Mouse (Mus musculus): Measurements from ENCODE around the gene Bri3.

The Bri3 gene

GRCm38 (mm10) chr5:144234222-144234621, 10.0 kb upstream of the Bri3 start:
- no peak for DNase-seq (ENCODE audit: low read depth, low spot score)

GRCm38 (mm10) chr5:144234714-144235113, 9.5 kb upstream of the Bri3 start:
- no peak for DNase-seq (ENCODE audit: low read depth, low spot score)

DNA sequence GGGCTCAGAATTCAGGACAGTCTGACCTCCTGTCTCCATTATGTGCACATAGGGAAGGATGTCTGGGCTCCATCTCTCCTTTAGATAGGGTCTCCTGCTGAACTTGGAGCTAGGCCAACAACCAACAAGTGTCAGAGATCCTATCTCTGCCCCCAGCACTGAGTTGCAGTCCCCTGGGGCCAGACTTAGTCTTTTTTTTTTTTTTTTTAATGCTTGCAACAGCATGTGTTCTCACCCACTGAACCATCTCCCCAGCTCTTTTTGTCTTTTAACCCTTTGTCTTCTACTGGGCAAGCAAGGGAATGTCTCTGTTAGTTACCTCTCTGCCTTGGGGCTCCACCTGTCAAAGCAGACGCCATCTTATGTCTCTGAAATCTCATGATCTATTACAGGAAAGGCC, 5.3 kb upstream of the Bri3 start:
- no peak for DNase-seq (ENCODE audit: low read depth, low spot score)

DNA sequence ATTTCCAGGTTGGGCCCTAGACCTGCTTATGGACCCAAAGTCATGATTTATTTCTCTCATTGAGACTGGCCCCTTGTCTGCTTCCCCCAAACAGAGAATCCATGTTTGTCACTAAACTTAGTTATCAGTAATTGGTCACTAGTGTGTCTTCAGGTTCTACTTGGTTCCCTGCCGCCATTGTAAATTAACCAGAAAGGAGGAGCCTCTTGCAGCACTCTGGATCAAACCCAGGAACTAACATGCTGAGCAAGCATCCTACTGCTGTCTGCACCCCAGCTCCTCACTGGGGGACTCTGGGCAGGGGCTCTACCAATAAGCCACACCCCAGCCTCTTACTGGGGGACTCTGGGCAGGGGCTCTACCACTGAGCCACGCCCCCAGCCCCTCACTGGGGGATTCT, 1.4 kb downstream of the Bri3 start:
- no peak for DNase-seq (ENCODE audit: low read depth, low spot score)

GRCm38 (mm10) chr5:144246669-144247068, 2.4 kb downstream of the Bri3 start:
- DNase-seq (ENCODE audit: low read depth, low spot score) = no peak

- no peak for DNase-seq (ENCODE audit: low read depth, low spot score)
Observed at GRCm38 (mm10) chr5:144247307-144247706, 3.1 kb downstream of the Bri3 start.

DNA sequence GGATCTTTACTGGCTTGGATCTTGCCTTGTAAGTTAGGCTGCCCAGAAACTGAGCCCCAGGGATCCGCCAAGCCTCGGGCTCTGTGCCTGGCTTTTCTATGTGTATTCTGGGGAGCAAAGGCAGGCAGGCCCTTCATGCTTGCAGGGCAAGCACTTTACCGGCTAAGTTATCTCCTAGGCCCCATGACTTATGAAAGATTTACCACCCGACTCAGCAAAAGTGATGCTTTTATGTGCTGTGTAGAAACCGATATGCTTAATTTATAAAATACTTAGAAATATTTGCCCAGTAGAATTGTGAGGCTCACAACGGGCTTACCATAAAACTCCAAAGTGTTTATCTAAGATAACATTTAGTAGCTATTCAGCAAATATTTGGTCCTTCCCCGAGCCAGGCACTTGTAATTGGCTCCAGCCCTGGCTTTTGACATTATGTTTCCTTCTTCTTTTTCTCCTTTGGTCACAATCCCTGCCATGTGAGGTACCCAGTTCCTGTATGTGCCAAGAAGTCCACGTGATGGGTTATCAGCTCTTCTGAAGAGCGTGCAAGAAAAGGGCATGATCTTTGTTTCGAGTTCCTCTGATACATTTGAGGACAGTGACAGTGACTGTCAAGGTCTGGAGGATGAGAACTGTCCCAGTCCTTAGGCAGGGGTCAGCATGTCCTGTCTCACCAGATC, 3.8 kb downstream of the Bri3 start:
- DNase-seq (ENCODE audit: low read depth, low spot score) = no peak

DNA sequence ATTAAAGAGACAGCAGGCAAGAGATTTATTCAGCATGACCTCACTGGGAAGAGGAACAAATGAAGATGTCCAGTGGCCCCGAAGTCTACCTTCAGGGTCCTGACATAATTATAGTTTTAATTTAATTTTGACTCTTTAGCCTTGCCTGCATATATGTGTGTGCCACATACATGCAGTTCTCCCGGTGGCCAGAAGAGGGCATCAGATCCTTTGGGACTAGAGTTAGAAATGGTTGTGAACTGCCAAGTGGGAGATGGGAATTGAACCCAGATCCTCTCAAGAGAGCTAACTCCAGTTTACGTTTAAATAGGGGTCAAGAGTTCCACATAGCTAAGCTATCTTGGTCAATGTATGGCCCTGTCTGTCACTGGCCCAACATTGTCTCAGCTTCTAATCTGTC, 5.6 kb downstream of the Bri3 start:
- peak; percentile 35 for DNase-seq (ENCODE audit: low read depth, low spot score)

GRCm38 (mm10) chr5:144251876-144252577, 7.8 kb downstream of the Bri3 start:
- no peak for DNase-seq (ENCODE audit: low read depth, low spot score)

DNA sequence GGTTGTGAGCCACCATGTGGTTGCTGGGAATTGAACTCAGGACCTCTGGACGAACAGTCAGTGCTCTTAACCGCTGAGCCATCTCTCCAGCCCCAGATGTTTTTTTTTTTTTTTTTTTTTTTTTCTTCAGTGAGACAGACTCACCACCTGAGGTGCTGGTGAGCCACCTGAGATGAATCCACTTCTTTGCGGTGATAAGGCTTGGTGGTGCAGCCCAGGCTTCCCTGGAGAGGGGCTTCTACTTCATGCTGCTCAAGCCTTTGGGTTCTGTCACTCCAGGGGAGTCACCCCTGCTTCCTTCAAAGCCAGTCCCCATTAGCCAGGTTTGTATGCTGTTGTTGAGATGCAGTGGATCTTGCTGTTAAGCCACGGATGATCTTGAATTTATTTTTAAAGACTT, 9.0 kb downstream of the Bri3 start:
- no peak for DNase-seq (ENCODE audit: low read depth, low spot score)

DNA sequence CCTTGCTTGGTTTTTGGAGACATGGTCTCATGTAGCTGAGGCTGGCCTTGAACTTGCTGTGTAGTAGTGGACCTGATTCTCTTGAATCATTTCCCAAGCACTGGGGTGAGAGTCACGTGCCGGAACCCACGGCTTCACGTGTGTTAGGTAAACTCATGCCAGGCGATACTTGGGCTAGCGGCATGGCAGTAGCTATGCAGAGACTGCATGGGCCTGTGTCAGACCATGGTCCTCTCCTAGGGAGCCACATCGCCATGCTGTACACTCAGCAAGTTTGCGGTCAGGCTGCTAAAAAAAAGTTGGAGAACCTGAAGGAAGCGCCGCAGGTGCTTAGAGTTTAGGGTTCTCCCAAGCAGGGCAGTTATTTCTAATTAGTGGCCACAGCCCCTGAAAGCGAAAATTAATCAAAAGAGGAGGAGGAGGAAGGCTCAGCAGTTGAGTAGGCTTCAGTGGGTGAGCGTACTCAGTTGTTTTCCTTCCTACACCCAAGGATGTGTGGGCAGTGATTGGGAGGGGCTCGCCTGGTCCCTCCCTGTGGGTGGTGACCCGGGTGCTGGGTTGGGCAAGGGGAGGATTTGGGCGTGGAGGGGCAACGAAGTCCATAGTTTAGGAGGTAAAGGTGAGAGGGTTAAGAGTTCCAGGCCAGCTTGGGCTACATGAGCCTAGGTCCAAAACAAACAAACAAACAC, 10.0 kb downstream of the Bri3 start:
- DNase-seq (ENCODE audit: low read depth, low spot score) = no peak

DNA sequence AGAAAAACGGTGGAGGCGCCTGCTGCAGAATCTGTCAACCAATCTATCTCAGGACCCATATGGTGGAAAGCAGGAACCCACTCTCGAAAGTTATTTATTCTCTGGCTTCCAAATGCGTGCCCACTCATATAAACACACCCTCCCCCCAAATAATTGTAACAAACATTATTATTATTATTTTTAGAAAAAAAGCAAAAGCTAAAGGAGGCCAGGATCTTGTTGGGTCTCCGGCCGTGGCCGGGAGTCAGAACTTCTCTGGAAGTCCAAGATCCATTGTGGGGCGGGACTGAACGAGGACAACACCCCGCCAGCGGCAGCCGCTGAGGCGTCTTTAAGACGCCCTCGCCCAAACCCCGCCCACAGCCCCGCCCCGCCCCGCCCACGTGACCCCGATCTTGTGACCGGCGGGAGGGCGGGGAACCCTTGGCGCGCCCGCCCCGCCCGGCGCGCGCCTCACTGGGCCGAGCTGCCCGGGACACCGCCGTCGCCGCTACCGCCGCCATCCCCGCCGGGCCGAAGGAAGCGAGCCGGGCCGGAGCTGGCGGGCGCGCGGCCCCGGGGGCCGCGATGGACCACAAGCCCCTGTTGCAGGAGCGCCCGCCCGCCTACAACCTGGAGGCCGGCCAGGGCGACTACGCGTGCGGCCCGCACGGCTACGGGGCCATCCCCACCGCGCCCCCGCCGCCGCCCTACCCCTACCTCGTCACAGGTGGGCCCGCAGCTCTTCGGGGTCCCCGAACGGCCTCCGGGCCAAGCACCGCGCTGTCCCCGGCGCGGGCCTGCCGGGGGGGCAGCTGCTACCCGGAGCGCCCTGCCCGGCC, 10.8 kb downstream of the Bri3 start:
- peak; percentile 88 for DNase-seq (ENCODE audit: low read depth, low spot score)

DNA sequence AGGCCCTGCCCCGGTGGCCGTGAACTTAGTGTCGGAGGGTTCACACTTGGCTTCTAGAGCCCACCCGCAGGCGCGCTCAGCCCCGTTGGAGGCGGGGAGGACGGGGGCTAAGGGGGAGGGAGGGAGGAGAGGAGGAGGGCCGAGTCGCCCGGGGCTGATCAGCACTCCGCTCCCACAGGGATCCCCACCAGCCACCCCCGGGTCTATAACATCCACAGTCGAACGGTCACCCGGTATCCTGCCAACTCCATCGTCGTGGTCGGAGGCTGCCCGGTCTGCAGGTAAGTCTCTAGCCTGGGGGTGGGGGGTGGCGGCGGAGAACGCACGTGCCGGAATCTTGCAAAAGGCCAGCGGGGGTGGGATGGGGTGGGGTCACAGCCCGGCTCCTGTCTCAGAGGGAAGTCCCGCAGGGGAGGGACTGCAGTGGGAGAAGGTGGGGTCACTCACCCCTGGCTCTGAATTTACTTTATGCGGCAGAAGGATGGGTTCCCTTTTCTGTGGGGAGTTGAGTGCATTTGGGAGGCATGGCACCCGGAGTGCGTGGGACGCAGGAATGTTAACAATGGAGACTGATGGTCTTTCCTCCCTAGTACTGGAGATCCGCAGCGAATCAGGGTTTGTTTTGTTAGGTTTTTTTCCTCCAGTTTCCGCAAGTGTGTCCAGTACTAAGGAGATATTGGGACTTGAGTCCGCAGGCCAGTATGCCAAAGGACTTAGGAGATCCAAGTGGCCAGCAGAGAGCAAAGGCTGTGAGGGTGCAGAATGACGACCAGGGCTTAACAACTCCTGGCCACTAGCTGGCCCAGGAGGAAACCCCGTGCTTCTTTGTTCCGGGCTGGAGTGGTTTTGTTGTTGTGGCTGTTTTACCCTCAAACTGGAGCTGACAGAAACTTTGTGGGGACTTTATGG, 11.6 kb downstream of the Bri3 start:
- DNase-seq (ENCODE audit: low read depth, low spot score) = peak; percentile 54

DNA sequence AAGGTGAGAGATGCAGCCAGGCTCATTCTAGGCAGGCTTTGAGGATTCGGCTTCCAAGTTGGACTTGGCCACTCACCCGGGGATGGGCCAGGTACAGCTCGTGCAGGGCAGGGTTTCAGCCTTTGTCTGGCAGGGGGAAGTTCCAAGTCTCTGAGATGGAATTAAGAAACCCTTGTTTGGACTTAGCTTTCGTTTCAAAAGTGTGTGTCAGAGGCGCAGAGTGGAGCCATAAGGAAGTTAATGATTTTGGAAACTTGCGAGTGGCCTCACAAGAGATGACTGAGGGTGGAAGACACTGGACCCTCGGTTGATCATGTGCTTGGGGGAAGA, 12.3 kb downstream of the Bri3 start:
- DNase-seq (ENCODE audit: low read depth, low spot score) = no peak

DNA sequence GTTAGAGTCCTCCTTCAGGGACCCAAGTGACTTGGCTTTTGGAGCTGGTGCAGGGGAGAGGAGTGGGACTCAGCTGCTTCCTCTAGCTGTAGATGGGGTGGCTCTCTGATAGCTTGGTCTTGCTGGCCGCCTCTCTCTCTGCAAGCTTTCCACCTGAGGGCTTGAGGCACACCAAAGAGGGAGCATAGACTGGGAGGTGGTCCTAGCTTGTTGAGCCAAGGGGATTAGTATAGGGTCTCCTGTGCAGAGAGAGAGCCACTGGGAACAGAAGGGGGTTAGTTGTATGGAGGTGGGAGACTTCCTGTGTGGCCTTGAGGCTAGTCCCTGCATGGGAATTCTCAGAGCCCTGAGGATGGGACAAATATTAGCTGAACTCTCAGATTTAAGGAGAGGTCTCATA, 12.7 kb downstream of the Bri3 start:
- no peak for DNase-seq (ENCODE audit: low read depth, low spot score)

- no peak for DNase-seq (ENCODE audit: low read depth, low spot score)
Observed at GRCm38 (mm10) chr5:144257451-144258110, 13.3 kb downstream of the Bri3 start.

- DNase-seq (ENCODE audit: low read depth, low spot score) = no peak
Observed at GRCm38 (mm10) chr5:144258131-144258611, 13.9 kb downstream of the Bri3 start.

- no peak for DNase-seq (ENCODE audit: low read depth, low spot score)
Observed at GRCm38 (mm10) chr5:144258687-144259086, 14.4 kb downstream of the Bri3 start.

DNA sequence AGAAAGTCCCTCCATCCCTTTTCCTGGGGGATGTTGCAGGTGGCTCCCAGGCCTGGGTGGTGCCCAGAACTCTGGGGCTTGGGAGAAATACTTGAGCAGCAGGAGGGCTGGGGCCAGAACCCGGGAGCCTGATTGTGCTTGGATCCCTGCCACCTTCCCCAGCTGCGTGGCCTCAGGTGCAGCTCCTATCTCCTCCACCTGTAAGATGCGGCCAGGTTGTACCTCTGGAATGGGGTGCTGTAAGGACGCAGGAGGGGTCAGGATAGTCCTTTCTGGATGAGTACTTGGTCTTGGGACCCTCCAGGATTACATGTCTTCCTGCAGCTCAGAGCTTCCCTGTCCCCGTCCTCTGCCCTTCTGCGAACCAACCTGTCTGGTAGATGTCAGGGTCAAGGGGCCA, 15.0 kb downstream of the Bri3 start:
- DNase-seq (ENCODE audit: low read depth, low spot score) = no peak

DNA sequence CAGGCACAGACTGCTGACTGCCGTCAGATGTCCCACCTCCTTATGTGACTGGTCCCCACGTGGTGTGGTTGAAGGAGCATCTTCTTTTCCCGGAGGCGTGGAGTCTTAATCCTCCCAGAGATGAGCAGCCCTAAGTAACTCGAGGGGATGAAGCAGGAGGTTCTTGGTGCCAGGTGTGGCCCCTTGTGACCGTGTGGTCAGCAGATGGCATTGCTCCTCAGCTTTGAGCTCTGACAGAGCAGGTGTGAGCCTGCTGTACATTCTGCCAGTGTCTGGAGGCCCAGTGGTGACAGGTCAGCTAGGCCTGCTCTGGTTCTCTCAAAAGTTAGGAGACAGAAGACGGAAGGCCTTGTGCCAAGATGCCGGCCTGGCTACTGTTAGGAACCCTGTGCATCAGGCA, 16.2 kb downstream of the Bri3 start:
- no peak for DNase-seq (ENCODE audit: low read depth, low spot score)

Data from ES-CJ7 (cell line).